Mouse (Mus musculus) left cerebral cortex, postnatal 25 days (tissue): Measurements from ENCODE around the gene Dchs1. TPM values are rescaled to one million over a fixed set of nuclear protein-coding genes. Genes with fewer than 3 reads are reported as not detected.

ENCODE experiments used
- DNase-seq, 2 experiments: peaks; one replicate each; pipeline ENCODE4 v3.0.0; 2022; ENCODE audit warnings: low spot score in 2 of 2, mixed read lengths in 1 of 2
- intact Hi-C: fragments of 180-260 bp; cut with DNase I; formaldehyde crosslinking; loops from one replicate; pipeline ENCODE4 v1.15.1; 2025
- total RNA-seq, 2 experiments: library from RNA; stranded (reverse); gene quantifications; 2 replicates each; pipeline ENCODE4 v1.2.3; 2021

Gene Dchs1
- total RNA-seq, 2 experiments from 2014 or later = 10.9 to 11.3 TPM

DNA sequence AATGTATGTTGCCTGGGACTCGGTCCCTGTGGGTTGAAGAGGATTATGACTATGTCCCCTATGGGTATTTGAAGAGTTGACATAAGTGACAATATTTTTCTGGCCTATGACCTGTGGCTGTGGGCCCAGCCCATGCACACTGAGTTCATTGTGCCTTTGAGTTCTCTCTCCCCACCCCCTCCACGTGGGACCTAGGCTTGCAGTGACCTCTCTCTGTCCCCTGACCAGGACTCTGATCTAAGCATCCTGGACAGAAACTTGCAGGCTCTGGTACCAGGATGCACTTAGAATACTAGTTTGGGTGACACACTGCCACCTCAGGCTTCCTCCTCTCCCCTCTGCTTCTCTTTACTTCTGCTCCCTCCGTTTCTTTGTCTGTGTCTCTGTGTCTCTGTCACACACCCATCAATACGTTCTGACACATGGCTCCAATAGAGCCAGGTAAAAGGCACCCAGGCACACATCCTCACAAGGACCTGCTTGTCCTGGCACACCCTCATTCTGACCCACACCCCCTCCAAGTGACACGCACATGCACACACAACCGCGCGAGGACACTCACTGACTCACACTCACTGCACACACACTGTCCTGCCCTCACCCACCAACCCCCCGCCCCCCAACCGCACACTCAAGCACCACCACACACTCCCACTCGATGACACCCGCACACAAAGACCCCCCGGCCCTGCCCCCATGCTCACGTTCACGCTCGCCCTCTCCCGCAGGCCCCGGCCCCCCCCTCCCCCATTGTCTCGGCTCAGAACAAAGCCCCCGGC lies 759 bp downstream of the Dchs1 start:
- intact Hi-C loops = no loop called here

DNA sequence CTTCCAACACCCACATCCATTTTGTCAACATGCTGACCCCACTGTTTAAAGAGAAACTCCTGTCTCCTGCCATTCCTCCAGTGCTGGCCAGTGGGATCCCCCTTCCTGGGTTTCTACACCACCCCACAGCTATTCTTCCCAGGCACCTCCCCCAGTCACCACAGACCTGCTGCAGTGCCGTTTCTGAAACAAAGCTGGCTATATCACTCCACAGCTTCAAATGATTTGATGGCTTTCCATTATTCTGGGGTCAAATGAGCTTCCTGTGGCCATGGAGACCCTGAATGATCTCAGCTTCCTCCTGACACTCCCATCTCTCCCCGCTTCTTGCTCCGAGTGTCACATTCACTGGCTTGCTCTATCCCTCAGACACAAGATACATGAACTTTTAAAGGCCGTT lies 2.9 kb downstream of the Dchs1 start:
- no peak for DNase-seq
- intact Hi-C loops = no loop called here

More for the DNA sequence above, 759 bp downstream of the Dchs1 start:
- no peak for DNase-seq

GRCm38 (mm10) chr7:105783861-105784260 lies 3.6 kb downstream of the Dchs1 start:
- intact Hi-C loops = no loop called here
- no peak for DNase-seq

- DNase-seq = peak in 1 of 2 experiments; percentile 58
- intact Hi-C loops = no loop called here
These were observed 8.7 kb downstream of the Dchs1 start for GRCm38 (mm10) chr7:105778553-105779265.

DNA sequence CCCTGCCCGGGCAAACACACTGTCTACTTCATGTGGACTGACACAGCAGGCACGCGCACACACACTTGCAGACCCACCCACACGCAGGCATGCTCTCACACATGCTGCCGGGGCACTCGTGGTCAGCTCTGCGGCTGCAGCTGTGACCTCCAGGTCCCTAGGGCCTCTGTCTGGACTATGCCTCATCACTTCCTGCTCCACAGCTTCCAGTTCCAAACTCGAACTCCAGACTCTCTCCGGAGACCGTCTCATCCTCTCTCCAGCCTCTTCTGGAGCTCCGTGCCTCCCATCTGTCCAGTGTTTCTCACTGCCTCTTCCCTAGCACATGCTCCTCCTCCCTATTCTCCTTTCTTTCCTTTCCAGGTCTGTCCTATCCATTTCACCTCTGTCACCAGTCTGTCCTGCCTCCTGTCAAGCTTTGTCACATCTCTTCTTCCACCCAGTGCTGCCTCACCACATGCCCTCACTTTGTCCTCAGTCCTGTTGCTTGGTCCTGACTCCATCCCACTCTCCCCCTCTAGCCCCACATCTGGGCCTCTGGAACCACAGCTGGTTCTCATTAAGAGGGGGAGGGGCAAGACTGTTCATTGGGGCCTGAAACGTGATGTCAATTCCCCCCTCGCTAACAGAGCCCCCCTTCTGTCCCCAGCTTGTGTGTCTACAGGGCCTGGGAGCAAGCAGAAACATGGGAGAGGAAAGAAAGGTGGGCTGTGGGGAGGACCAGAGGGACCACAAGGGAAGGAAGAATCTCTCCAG lies 9.5 kb downstream of the Dchs1 start:
- intact Hi-C loops = no loop called here
- no peak for DNase-seq

- no peak for DNase-seq
- intact Hi-C loops = no loop called here
These were observed 10.1 kb downstream of the Dchs1 start for GRCm38 (mm10) chr7:105777316-105777715.

- no peak for DNase-seq
- intact Hi-C loops = no loop called here
These were observed 11.4 kb downstream of the Dchs1 start for GRCm38 (mm10) chr7:105776026-105776425.

GRCm38 (mm10) chr7:105774661-105775060 lies 12.8 kb downstream of the Dchs1 start:
- intact Hi-C loops = no loop called here
- no peak for DNase-seq

DNA sequence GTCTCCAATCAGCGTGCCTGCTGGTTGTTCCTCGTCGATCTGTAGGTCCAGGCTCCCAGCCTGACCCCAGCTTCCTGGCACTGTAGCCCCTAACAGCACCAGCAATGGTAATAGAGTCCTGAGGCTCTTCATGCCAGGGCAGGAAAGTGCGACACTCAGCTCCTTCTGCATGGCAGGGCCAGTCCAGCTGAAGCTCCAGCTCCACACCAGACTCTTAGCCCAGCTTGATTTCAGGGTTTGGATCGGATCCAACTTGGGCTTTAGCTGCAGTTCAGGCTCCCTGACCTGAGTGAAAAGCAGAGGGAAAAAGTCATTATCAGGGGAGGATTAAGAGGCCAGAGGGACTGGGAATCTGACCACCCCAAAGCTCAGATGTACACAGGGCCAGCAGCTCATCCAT lies 14.4 kb downstream of the Dchs1 start:
- intact Hi-C loops = no loop called here
- no peak for DNase-seq

DNA sequence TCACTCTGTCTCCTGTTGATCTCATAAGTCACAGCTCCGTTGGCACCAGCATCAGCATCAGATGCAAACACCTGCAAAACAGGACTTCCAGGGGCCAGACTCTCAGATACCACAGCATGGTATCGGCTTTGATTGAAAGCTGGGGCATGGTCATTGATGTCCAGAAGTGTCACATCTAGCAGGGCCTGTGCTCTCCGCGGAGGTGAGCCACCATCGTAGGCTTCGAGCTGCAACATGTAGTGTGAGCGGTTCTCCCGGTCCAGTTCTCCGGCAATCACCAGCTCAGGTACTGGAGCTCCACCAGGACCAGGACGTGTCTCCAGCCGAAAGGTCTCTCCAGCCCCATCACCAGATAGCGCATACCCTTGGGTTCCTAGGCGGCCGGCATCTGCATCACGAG lies 15.1 kb downstream of the Dchs1 start:
- intact Hi-C loops = no loop called here
- DNase-seq = no peak

DNA sequence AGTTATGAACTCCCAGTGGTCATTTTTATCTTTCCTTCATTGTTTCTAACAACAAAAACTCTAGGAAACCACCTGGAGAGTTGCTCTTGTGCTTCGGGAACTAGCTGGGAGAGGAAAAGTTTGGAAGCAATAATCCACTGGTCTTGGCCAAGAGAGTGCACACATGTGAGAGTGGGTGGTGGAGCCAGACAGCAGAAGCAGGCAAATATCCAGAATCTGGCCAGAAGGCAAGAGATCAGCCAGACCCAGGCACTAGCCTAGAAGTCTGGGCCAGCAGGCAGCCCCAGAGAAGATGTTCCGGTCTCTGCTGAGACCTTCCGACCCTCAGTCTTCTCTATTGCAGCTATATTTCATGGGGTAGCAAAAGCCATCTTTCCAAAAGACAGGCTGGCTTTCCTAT lies 17.5 kb downstream of the Dchs1 start:
- intact Hi-C loops = no loop called here
- no peak for DNase-seq

- intact Hi-C loops = no loop called here
These were observed 19.7 kb downstream of the Dchs1 start for GRCm38 (mm10) chr7:105767729-105768165.

GRCm38 (mm10) chr7:105764331-105764730 lies 23.1 kb downstream of the Dchs1 start:
- intact Hi-C loops = no loop called here
- DNase-seq = no peak

More at GRCm38 (mm10) chr7:105767729-105768165, 19.7 kb downstream of the Dchs1 start:
- DNase-seq = no peak

DNA sequence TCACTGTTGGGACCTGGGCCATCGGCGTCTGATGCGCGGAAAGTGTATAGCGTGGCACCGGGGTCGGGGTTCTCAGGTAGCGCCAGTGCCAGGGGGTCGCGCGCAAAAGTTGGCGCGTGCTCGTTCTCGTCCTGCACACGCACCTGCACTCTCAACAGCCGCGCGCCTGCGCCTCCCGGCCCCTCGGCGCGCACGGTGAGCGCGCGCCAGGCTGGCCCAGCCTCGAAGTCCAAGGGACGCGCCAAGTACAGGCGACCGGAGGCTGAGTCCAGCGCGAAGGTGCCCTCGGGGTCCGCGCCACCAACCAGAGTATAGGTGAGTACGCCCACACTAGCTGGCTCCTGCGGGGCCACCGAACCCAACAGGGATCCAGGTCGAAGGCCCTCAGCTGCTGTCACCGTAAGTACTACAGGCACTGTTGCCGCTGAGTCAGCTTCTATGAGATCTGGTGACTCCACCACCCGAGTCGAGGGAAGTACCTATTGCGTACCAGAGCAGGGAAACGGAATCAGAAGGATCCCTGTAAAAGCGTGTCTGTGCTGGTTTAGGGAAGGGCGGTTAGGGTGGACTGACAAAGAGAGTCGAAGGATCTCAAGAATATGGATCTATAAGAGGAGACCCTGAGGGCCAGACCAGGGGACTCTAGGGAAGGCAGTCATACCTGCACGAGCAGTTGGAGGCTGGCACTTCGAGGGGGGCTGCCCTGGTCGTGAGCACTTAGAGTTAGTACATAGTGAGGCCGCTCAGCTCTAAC lies 24.8 kb downstream of the Dchs1 start:
- DNase-seq = no peak
- intact Hi-C loops = no loop called here

GRCm38 (mm10) chr7:105761813-105762484 lies 25.5 kb downstream of the Dchs1 start:
- intact Hi-C loops = no loop called here
- no peak for DNase-seq

DNA sequence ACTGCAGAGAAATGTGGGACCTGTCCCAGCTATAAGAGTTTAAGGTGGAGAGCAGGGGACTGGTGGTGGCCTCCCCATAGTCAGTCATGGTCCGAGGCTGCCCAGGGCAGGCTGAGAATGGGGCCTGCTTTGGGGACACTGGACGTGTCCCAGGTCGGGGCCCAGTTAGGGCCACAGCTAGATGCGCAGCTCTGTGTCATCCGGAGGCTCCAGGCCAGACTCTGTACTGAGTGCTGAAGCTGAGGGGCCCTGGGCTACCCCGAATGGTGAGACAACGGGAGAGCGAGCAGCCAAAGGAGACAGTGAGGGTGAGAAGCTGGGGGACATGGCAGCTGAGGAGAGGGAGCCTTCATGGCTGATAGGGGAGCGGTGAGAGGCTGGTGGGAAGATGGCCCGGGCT lies 34.2 kb downstream of the Dchs1 start:
- intact Hi-C loops = loop anchor here (2.0 kb wide), 1 partner anchor 58 kb away; the partner anchor contains the start of gene Mrpl17
- DNase-seq = no peak

DNA sequence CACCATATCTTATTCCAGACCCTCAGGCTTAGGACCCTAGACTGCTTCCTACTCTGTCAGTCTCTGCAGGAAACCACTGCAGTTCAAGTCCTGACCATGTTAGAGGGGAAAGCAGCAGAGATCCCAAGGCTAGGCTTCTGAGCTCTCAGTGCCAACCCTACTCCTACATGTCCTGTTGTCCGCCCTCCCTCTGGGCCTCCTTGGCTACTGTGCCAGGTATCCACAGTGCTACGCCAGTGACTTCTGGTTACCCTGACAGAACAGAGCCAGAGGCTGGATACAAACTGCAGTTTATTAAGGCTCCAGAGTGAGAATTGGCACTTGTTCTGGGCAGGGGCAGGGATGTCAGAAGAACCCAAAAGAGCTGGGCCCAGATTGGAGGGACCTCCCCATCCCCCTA lies 34.7 kb downstream of the Dchs1 start:
- no peak for DNase-seq
- intact Hi-C loops = loop anchor here (2.0 kb wide), 1 partner anchor 58 kb away; the partner anchor contains the start of gene Mrpl17

- DNase-seq = peak; percentile 95 to 98
- intact Hi-C loops = loop anchor here (2.0 kb wide), 1 partner anchor 59 kb away; the partner anchor contains the start of gene Mrpl17
These were observed 35.7 kb downstream of the Dchs1 start, which contains the start of gene Tpp1 for GRCm38 (mm10) chr7:105751491-105752433. Tpp1 (minus strand) TSS chr7:105752235.
